Mouse (Mus musculus): ENCODE measurements around the gene Bhmt. TPM values are rescaled to one million over a fixed set of nuclear protein-coding genes. Genes with fewer than 3 reads are reported as not detected.

The Bhmt gene
- polyA plus RNA-seq (2015; fragmentation: Nextera tagmentation; extraction: Ambion mirVana) = 0.19 TPM in 1 of 2 replicates, not detected in the other

GRCm38 (mm10) chr13:93637282-93638245, at the start of gene Bhmt:
Gene Bhmt (minus strand): TSS chr13:93637961.
- Histone ChIP-seq H3K27ac (ENCODE audit: low read length) (no peak within 1 kb of the TSS), H3K36me3 (ENCODE audit: control insufficient read depth, insufficient read depth, low read length) (no peaks in the 10 kb centered on the region), H3K4me3 (ENCODE audit: low read depth, low read length) (no peak within 1 kb of the TSS), H3K4me1 (ENCODE audit: control insufficient read depth, insufficient read depth, low read length) (no peaks in the 10 kb centered on the region), H3K27me3 (ENCODE audit: control insufficient read depth, insufficient read depth, low read depth, low read length) (no peaks in the 10 kb centered on the region), H3K4me2 (ENCODE audit: low read length) (no peak within 1 kb of the TSS), H3K9me3 (replicated peaks; ENCODE audit: control insufficient read depth, low read length, poor library complexity, severe bottlenecking) (no peaks in the 10 kb centered on the region), H3K9ac (ENCODE audit: low read depth, low read length) (no peak within 1 kb of the TSS)
- WGBS = 78% methylated on average over 19 of the region's 19 CpGs
- no peak for ATAC-seq

GRCm38 (mm10) chr13:93687321-93687720, 49.6 kb upstream of the Bhmt start:
- 12% methylated on average over 5 of the region's 5 CpGs for WGBS
- H3K4me1 ChIP-seq (ENCODE audit: control insufficient read depth, insufficient read depth, low read length) = no peaks in the 10 kb centered on the region
- ATAC-seq = no peak
- no peak overlapping the region for H3K9ac ChIP-seq (ENCODE audit: low read depth, low read length)
- no peaks in the 10 kb centered on the region for H3K27me3 ChIP-seq (ENCODE audit: control insufficient read depth, insufficient read depth, low read depth, low read length)
- no peaks in the 10 kb centered on the region for H3K9me3 ChIP-seq (replicated peaks; ENCODE audit: control insufficient read depth, low read length, poor library complexity, severe bottlenecking)
- H3K27ac ChIP-seq (ENCODE audit: low read length) = no peak overlapping the region
- no peak overlapping the region for H3K4me3 ChIP-seq (ENCODE audit: low read depth, low read length)
- H3K4me2 ChIP-seq (ENCODE audit: low read length) = no peak overlapping the region
- H3K36me3 ChIP-seq (ENCODE audit: control insufficient read depth, insufficient read depth, low read length) = no peaks in the 10 kb centered on the region

GRCm38 (mm10) chr13:93685226-93685625, 47.5 kb upstream of the Bhmt start:
- Histone ChIP-seq H3K4me2 (ENCODE audit: low read length) (no peak overlapping the region), H3K36me3 (ENCODE audit: control insufficient read depth, insufficient read depth, low read length) (no peaks in the 10 kb centered on the region), H3K4me1 (ENCODE audit: control insufficient read depth, insufficient read depth, low read length) (no peaks in the 10 kb centered on the region), H3K9ac (ENCODE audit: low read depth, low read length) (no peak overlapping the region), H3K9me3 (replicated peaks; ENCODE audit: control insufficient read depth, low read length, poor library complexity, severe bottlenecking) (no peaks in the 10 kb centered on the region), H3K27ac (ENCODE audit: low read length) (no peak overlapping the region), H3K27me3 (ENCODE audit: control insufficient read depth, insufficient read depth, low read depth, low read length) (no peaks in the 10 kb centered on the region), H3K4me3 (ENCODE audit: low read depth, low read length) (no peak overlapping the region)
- WGBS = 56% methylated on average over 4 of the region's 4 CpGs
- ATAC-seq = no peak

- Histone ChIP-seq H3K27ac (ENCODE audit: low read length) (no peak overlapping the region), H3K4me1 (ENCODE audit: control insufficient read depth, insufficient read depth, low read length) (no peaks in the 10 kb centered on the region), H3K4me3 (ENCODE audit: low read depth, low read length) (no peak overlapping the region), H3K4me2 (ENCODE audit: low read length) (no peak overlapping the region), H3K9ac (ENCODE audit: low read depth, low read length) (no peak overlapping the region), H3K9me3 (replicated peaks; ENCODE audit: control insufficient read depth, low read length, poor library complexity, severe bottlenecking) (no peaks in the 10 kb centered on the region), H3K36me3 (ENCODE audit: control insufficient read depth, insufficient read depth, low read length) (no peaks in the 10 kb centered on the region), H3K27me3 (ENCODE audit: control insufficient read depth, insufficient read depth, low read depth, low read length) (no peaks in the 10 kb centered on the region)
- no peak for ATAC-seq
Observed at GRCm38 (mm10) chr13:93683336-93683735, 45.6 kb upstream of the Bhmt start.

GRCm38 (mm10) chr13:93676864-93677263, 39.1 kb upstream of the Bhmt start:
- Histone ChIP-seq H3K4me1 (ENCODE audit: control insufficient read depth, insufficient read depth, low read length) (no peaks in the 10 kb centered on the region), H3K4me3 (ENCODE audit: low read depth, low read length) (no peak overlapping the region), H3K27me3 (ENCODE audit: control insufficient read depth, insufficient read depth, low read depth, low read length) (no peaks in the 10 kb centered on the region), H3K9me3 (replicated peaks; ENCODE audit: control insufficient read depth, low read length, poor library complexity, severe bottlenecking) (no peaks in the 10 kb centered on the region), H3K4me2 (ENCODE audit: low read length) (no peak overlapping the region), H3K27ac (ENCODE audit: low read length) (no peak overlapping the region), H3K36me3 (ENCODE audit: control insufficient read depth, insufficient read depth, low read length) (no peaks in the 10 kb centered on the region), H3K9ac (ENCODE audit: low read depth, low read length) (no peak overlapping the region)
- 79% methylated on average over 9 of the region's 9 CpGs for WGBS
- no peak for ATAC-seq

- ATAC-seq = no peak
- Histone ChIP-seq H3K27me3 (ENCODE audit: control insufficient read depth, insufficient read depth, low read depth, low read length) (no peaks in the 10 kb centered on the region), H3K4me1 (ENCODE audit: control insufficient read depth, insufficient read depth, low read length) (no peaks in the 10 kb centered on the region), H3K27ac (ENCODE audit: low read length) (no peak within 1 kb of the TSS), H3K36me3 (ENCODE audit: control insufficient read depth, insufficient read depth, low read length) (no peaks in the 10 kb centered on the region), H3K9ac (ENCODE audit: low read depth, low read length) (no peak within 1 kb of the TSS), H3K4me3 (ENCODE audit: low read depth, low read length) (no peak within 1 kb of the TSS), H3K4me2 (ENCODE audit: low read length) (peak within 1 kb of the TSS; percentile 1; the same call in 1 of the 2 replicates), H3K9me3 (replicated peaks; ENCODE audit: control insufficient read depth, low read length, poor library complexity, severe bottlenecking) (no peaks in the 10 kb centered on the region)
- WGBS = 5% methylated on average over 31 of the region's 31 CpGs
Observed at GRCm38 (mm10) chr13:93674131-93674561, 36.4 kb upstream of the Bhmt start, which contains the start of the genes Bhmt2 and Dmgdh. Gene Bhmt2 (minus strand): TSS chr13:93674302. Gene Dmgdh (plus strand): TSS chr13:93674433.

GRCm38 (mm10) chr13:93673296-93673695, 35.5 kb upstream of the Bhmt start:
- Histone ChIP-seq H3K36me3 (ENCODE audit: control insufficient read depth, insufficient read depth, low read length) (no peaks in the 10 kb centered on the region), H3K4me1 (ENCODE audit: control insufficient read depth, insufficient read depth, low read length) (no peaks in the 10 kb centered on the region), H3K4me3 (ENCODE audit: low read depth, low read length) (no peak overlapping the region), H3K9ac (ENCODE audit: low read depth, low read length) (no peak overlapping the region), H3K27ac (ENCODE audit: low read length) (no peak overlapping the region), H3K9me3 (replicated peaks; ENCODE audit: control insufficient read depth, low read length, poor library complexity, severe bottlenecking) (0 out of 2 replicates have a peak, but pooled peaks cover 2% of the 10 kb centered on the region), H3K27me3 (ENCODE audit: control insufficient read depth, insufficient read depth, low read depth, low read length) (no peaks in the 10 kb centered on the region), H3K4me2 (ENCODE audit: low read length) (no peak overlapping the region)
- ATAC-seq = no peak
- 92% methylated on average over 2 of the region's 2 CpGs for WGBS

GRCm38 (mm10) chr13:93672371-93672770, 34.6 kb upstream of the Bhmt start:
- H3K4me3 ChIP-seq (ENCODE audit: low read depth, low read length) = no peak overlapping the region
- 94% methylated on average over 4 of the region's 4 CpGs for WGBS

GRCm38 (mm10) chr13:93667586-93667985, 29.8 kb upstream of the Bhmt start:
- Histone ChIP-seq H3K27me3 (ENCODE audit: control insufficient read depth, insufficient read depth, low read depth, low read length) (no peaks in the 10 kb centered on the region), H3K9ac (ENCODE audit: low read depth, low read length) (no peak overlapping the region), H3K4me2 (ENCODE audit: low read length) (no peak overlapping the region), H3K36me3 (ENCODE audit: control insufficient read depth, insufficient read depth, low read length) (no peaks in the 10 kb centered on the region), H3K9me3 (replicated peaks; ENCODE audit: control insufficient read depth, low read length, poor library complexity, severe bottlenecking) (0 out of 2 replicates have a peak, but pooled peaks cover 2% of the 10 kb centered on the region), H3K4me3 (ENCODE audit: low read depth, low read length) (no peak overlapping the region), H3K4me1 (ENCODE audit: control insufficient read depth, insufficient read depth, low read length) (no peaks in the 10 kb centered on the region), H3K27ac (ENCODE audit: low read length) (no peak overlapping the region)
- ATAC-seq = no peak
- 91% methylated on average over 4 of the region's 4 CpGs for WGBS

More at GRCm38 (mm10) chr13:93672371-93672770, 34.6 kb upstream of the Bhmt start:
- Histone ChIP-seq H3K27ac (ENCODE audit: low read length) (no peak overlapping the region), H3K4me1 (ENCODE audit: control insufficient read depth, insufficient read depth, low read length) (no peaks in the 10 kb centered on the region), H3K4me2 (ENCODE audit: low read length) (no peak overlapping the region), H3K9me3 (replicated peaks; ENCODE audit: control insufficient read depth, low read length, poor library complexity, severe bottlenecking) (0 out of 2 replicates have a peak, but pooled peaks cover 2% of the 10 kb centered on the region), H3K27me3 (ENCODE audit: control insufficient read depth, insufficient read depth, low read depth, low read length) (no peaks in the 10 kb centered on the region), H3K36me3 (ENCODE audit: control insufficient read depth, insufficient read depth, low read length) (no peaks in the 10 kb centered on the region), H3K9ac (ENCODE audit: low read depth, low read length) (no peak overlapping the region)
- no peak for ATAC-seq
